Comparison of ENCODE assay signal across 8 mouse cellular contexts in genomic region chr2:60283751-60284466, GRCm38 (mm10). TPM values are rescaled to one million over a fixed set of nuclear protein-coding genes. Genes with fewer than 3 reads are reported as not detected.
DNase-seq lines count a peak whose midpoint lies in the region; ATAC-seq lines count a peak whose summit lies in the region.

No protein-coding gene starts in this region.

- no peaks in the 10 kb centered on the region for H3K27me3 ChIP-seq in hindbrain, embryonic 16.5 days (replicated peaks; ENCODE audit: control insufficient read depth, insufficient read depth, low read length)

- peak; percentile 46 for DNase-seq in T-cell, adult 2 months (ENCODE audit: low spot score)
- peak; percentile 23 to 26 for DNase-seq in cerebellum, postnatal 4 days (ENCODE audit: low spot score in 2 of 2)
- DNase-seq in gastrocnemius, adult 8-10 months (ENCODE audit: low spot score in 2 of 2) = peak; percentile 37 to 53
- peak; percentile 60 for DNase-seq in left cerebral cortex, adult 11 months (ENCODE audit: low spot score)
- DNase-seq in lung, postnatal 14 days = peak; percentile 75
- DNase-seq in ovary, postnatal 14 days (ENCODE audit: low spot score) = peak; percentile 56
- DNase-seq in thymus, postnatal 14 days = peak; percentile 73

- no peaks in the 10 kb centered on the region for H3K36me3 ChIP-seq in hindbrain, embryonic 16.5 days (ENCODE audit: control insufficient read depth, insufficient read depth, low read length)

- H3K9ac ChIP-seq in hindbrain, embryonic 16.5 days (ENCODE audit: low read depth, low read length) = peak overlapping the region; percentile 70

- H3K4me3 ChIP-seq in hindbrain, embryonic 16.5 days (ENCODE audit: low read length) = peak overlapping the region; percentile 54

- peaks cover 8% of the 10 kb centered on the region; the same call in 1 of the 2 replicates for H3K4me1 ChIP-seq in hindbrain, embryonic 16.5 days (ENCODE audit: control insufficient read depth, insufficient read depth, low read depth, low read length)

- no peak overlapping the region for H3K27ac ChIP-seq in hindbrain, embryonic 16.5 days (ENCODE audit: low read depth, low read length)

- H3K9me3 ChIP-seq in hindbrain, embryonic 16.5 days (ENCODE audit: control insufficient read depth, low read length) = no peaks in the 10 kb centered on the region

- peak overlapping the region; percentile 98 for H3K4me2 ChIP-seq in hindbrain, embryonic 16.5 days (ENCODE audit: low read length)

- ATAC-seq in hindbrain, embryonic 16.5 days = peak; percentile 89

- 1% methylated on average over 36 of the region's 42 CpGs for WGBS in hindbrain, embryonic 16.5 days

RNA-seq across cellular contexts. Expression of gene Cd302, which starts 0.4 kb away (rescaled TPM):
- total RNA-seq in gastrocnemius, adult 8-10 months (2022) = 10 to 100 TPM in 1 of 4 experiments, 1 to 10 TPM in 3; 6.1 to 10.9 (median 6.9) TPM
- polyA plus RNA-seq in hindbrain, embryonic 16.5 days (2015; fragmentation: Nextera tagmentation; extraction: Ambion mirVana) = 14.8 and 18.8 TPM in 2 replicates

Comparison
In these comparisons a context has a peak if more than half of its experiments do, and no peak if none do; other contexts are left out.
1. DNase-seq: peak in every context shown above with its lines; median percentile 75 in lung, postnatal 14 days; 73 in thymus, postnatal 14 days; 60 in left cerebral cortex, adult 11 months; 56 in ovary, postnatal 14 days; 46 in T-cell, adult 2 months; 45 in gastrocnemius, adult 8-10 months; 24 in cerebellum, postnatal 4 days.